Comparison of ENCODE assay signal across 8 mouse cellular contexts in genomic region chr10:127164631-127165353, GRCm38 (mm10). TPM values are rescaled to one million over a fixed set of nuclear protein-coding genes. Genes with fewer than 3 reads are reported as not detected.
A peak's percentile ranks its signal among the peaks of the same experiment; 100 is the strongest.
DNase-seq lines count a peak whose midpoint lies in the region; ATAC-seq and TF ChIP-seq lines count a peak whose summit lies in the region.

Gene B4galnt1, plus strand, starts transcription at chr10:127165225.

- peak; percentile 89 for ATAC-seq in limb, embryonic 14.5 days (ENCODE audit: low FRiP score, low read depth)
- peak; percentile 91 for ATAC-seq in midbrain, embryonic 15.5 days (replicated peaks)

- H3K9ac ChIP-seq in heart, adult 2 months (ENCODE audit: low read depth, low read length) = peak within 1 kb of the TSS; percentile 76
- H3K9ac ChIP-seq in limb, embryonic 14.5 days (ENCODE audit: low read depth, low read length, severe bottlenecking) = peak within 1 kb of the TSS; percentile 67
- peak within 1 kb of the TSS; percentile 97 for H3K9ac ChIP-seq in midbrain, embryonic 15.5 days

- TF ChIP-seq CTCF in heart, adult 2 months (IDR thresholded peaks at IDR 0.05) = no peak; the same call in 1 of the 2 replicates
- peak; percentile 77 for TF ChIP-seq CTCF in kidney, adult 2 months (conservative IDR thresholded peaks at IDR 0.05; ENCODE audit: insufficient read depth, insufficient read length, low read depth, low read length)

- peaks cover 72% of the 10 kb centered on the region for H3K27me3 ChIP-seq in embryonic facial prominence, embryonic 10.5 days (replicated peaks; ENCODE audit: low read depth, poor library complexity, severe bottlenecking)
- peaks cover 7% of the 10 kb centered on the region; the same call in 1 of the 2 replicates for H3K27me3 ChIP-seq in heart, adult 2 months (ENCODE audit: control insufficient read depth, insufficient read depth, low read length)
- peaks cover 2% of the 10 kb centered on the region; the same call in 1 of the 2 replicates for H3K27me3 ChIP-seq in kidney, adult 2 months (replicated peaks; ENCODE audit: control insufficient read depth, insufficient read depth, low read length)
- peaks cover 45% of the 10 kb centered on the region for H3K27me3 ChIP-seq in limb, embryonic 14.5 days (ENCODE audit: control insufficient read depth, insufficient read depth, low read length)
- H3K27me3 ChIP-seq in midbrain, embryonic 15.5 days (replicated peaks) = peaks cover 20% of the 10 kb centered on the region

- no peaks in the 10 kb centered on the region for H3K9me3 ChIP-seq in embryonic facial prominence, embryonic 10.5 days
- H3K9me3 ChIP-seq in limb, embryonic 14.5 days (ENCODE audit: control insufficient read depth, low read length) = no peaks in the 10 kb centered on the region
- H3K9me3 ChIP-seq in midbrain, embryonic 15.5 days = no peaks in the 10 kb centered on the region

- H3K4me3 ChIP-seq in embryonic facial prominence, embryonic 10.5 days = peak within 1 kb of the TSS; percentile 72
- H3K4me3 ChIP-seq in heart, adult 2 months = peak within 1 kb of the TSS; percentile 62
- peak within 1 kb of the TSS; percentile 60 for H3K4me3 ChIP-seq in kidney, adult 2 months (ENCODE audit: insufficient read depth, low read depth, low read length)
- H3K4me3 ChIP-seq in limb, embryonic 14.5 days (replicated peaks; ENCODE audit: low read length) = peak within 1 kb of the TSS; percentile 60
- peak within 1 kb of the TSS; percentile 93 for H3K4me3 ChIP-seq in midbrain, embryonic 15.5 days

- TF ChIP-seq EP300 in heart, adult 2 months (IDR thresholded peaks at IDR 0.05; ENCODE audit: insufficient read depth, low read depth, low read length) = no peak

- peak; percentile 47 for DNase-seq in 3T3-L1 (ENCODE audit: low read depth, low spot score)
- peak; percentile 83 for DNase-seq in adrenal gland, postnatal 10 days
- peak; percentile 89 for DNase-seq in embryonic facial prominence, embryonic 10.5 days (ENCODE audit: low spot score)
- peak; percentile 84 for DNase-seq in heart, adult 2 months
- DNase-seq in kidney, adult 2 months = peak; percentile 72
- DNase-seq in limb, embryonic 14.5 days (ENCODE audit: low spot score) = peak; percentile 73
- DNase-seq in spleen, adult 12 weeks (ENCODE audit: low spot score) = peak; percentile 79

- TF ChIP-seq POLR2A in heart, adult 2 months (IDR thresholded peaks at IDR 0.05; ENCODE audit: insufficient read depth, low read depth, low read length) = no peak
- no peak for TF ChIP-seq POLR2A in kidney, adult 2 months (IDR thresholded peaks at IDR 0.05; ENCODE audit: low read depth, low read length)
- no peak for TF ChIP-seq POLR2A in limb, embryonic 14.5 days (IDR thresholded peaks at IDR 0.05; ENCODE audit: borderline replicate concordance, extremely low read depth, insufficient read depth, insufficient read length)

- intact Hi-C loops in heart, adult 2 months (cut with DNase I) = loop anchor here (1.0 to 2.0 kb wide), 2 partner anchors 42 to 65 kb away; no protein-coding TSS in a partner anchor

- no peaks in the 10 kb centered on the region for H3K79me2 ChIP-seq in heart, adult 2 months (replicated peaks; ENCODE audit: control insufficient read depth, insufficient read depth, low read length)

- H3K4me1 ChIP-seq in embryonic facial prominence, embryonic 10.5 days = peaks cover 36% of the 10 kb centered on the region
- H3K4me1 ChIP-seq in heart, adult 2 months (ENCODE audit: control insufficient read depth, insufficient read depth, low read length) = peaks cover 3% of the 10 kb centered on the region; the same call in 1 of the 2 replicates
- peaks cover 2% of the 10 kb centered on the region; the same call in 1 of the 2 replicates for H3K4me1 ChIP-seq in kidney, adult 2 months (ENCODE audit: control insufficient read depth, insufficient read depth, low read length)
- no peaks in the 10 kb centered on the region; the same call in none of the 2 replicates for H3K4me1 ChIP-seq in limb, embryonic 14.5 days (ENCODE audit: control insufficient read depth, insufficient read depth, low read length)
- H3K4me1 ChIP-seq in midbrain, embryonic 15.5 days = peaks cover 22% of the 10 kb centered on the region

- H3K27ac ChIP-seq in embryonic facial prominence, embryonic 10.5 days (replicated peaks) = peak within 1 kb of the TSS; percentile 84
- peak within 1 kb of the TSS; percentile 62 for H3K27ac ChIP-seq in heart, adult 2 months
- peak within 1 kb of the TSS; percentile 5 for H3K27ac ChIP-seq in kidney, adult 2 months (ENCODE audit: insufficient read depth, low read depth, low read length)
- H3K27ac ChIP-seq in limb, embryonic 14.5 days (replicated peaks; ENCODE audit: low read depth, low read length) = no peak within 1 kb of the TSS
- H3K27ac ChIP-seq in midbrain, embryonic 15.5 days = peak within 1 kb of the TSS; percentile 91

- H3K36me3 ChIP-seq in embryonic facial prominence, embryonic 10.5 days (replicated peaks) = no peaks in the 10 kb centered on the region
- H3K36me3 ChIP-seq in heart, adult 2 months (ENCODE audit: control insufficient read depth, insufficient read depth, low read length) = no peaks in the 10 kb centered on the region
- H3K36me3 ChIP-seq in kidney, adult 2 months (ENCODE audit: control insufficient read depth, insufficient read depth, low read length) = no peaks in the 10 kb centered on the region
- H3K36me3 ChIP-seq in limb, embryonic 14.5 days (ENCODE audit: control insufficient read depth, insufficient read depth, low read length) = no peaks in the 10 kb centered on the region
- no peaks in the 10 kb centered on the region for H3K36me3 ChIP-seq in midbrain, embryonic 15.5 days (replicated peaks)

- 2% methylated on average over 52 of the region's 52 CpGs for WGBS in embryonic facial prominence, embryonic 10.5 days
- WGBS in heart, adult 2 months = 4% methylated on average over 52 of the region's 52 CpGs
- WGBS in kidney, adult 2 months = 4% methylated on average over 52 of the region's 52 CpGs
- 3% methylated on average over 46 of the region's 52 CpGs for WGBS in limb, embryonic 14.5 days
- 2% methylated on average over 52 of the region's 52 CpGs for WGBS in midbrain, embryonic 15.5 days

- H3K4me2 ChIP-seq in limb, embryonic 14.5 days (replicated peaks; ENCODE audit: low read depth, low read length, severe bottlenecking) = peak within 1 kb of the TSS; percentile 99
- H3K4me2 ChIP-seq in midbrain, embryonic 15.5 days = peak within 1 kb of the TSS; percentile 91

RNA-seq across cellular contexts. Expression of gene B4galnt1, which starts in this region (rescaled TPM):
- 10 to 100 TPM; 12.7 to 16.3 TPM for total RNA-seq in adrenal gland, postnatal 10 days (2021)
- polyA plus RNA-seq in embryonic facial prominence, embryonic 10.5 days (2016; fragmentation: Nextera tagmentation; extraction: Ambion mirVana) = 3.0 and 3.8 TPM in 2 replicates
- total RNA-seq in heart, adult 2 months (2021) = 1 to 10 TPM; 1.8 to 2.0 TPM
- polyA plus RNA-seq in heart, adult 2 months (2012; rRNA removed) = 4.0 and 9.5 TPM in 2 replicates
- 15.4 and 27.5 TPM in 2 replicates for polyA plus RNA-seq in kidney, adult 2 months (2012; rRNA removed)
- 12.1 and 15.0 TPM in 2 replicates for polyA plus RNA-seq in limb, embryonic 14.5 days (2012; rRNA removed)
- 10.8 and 11.8 TPM in 2 replicates for polyA plus RNA-seq in limb, embryonic 14.5 days (2014; fragmentation: Nextera tagmentation; extraction: Ambion mirVana)
- polyA plus RNA-seq in midbrain, embryonic 15.5 days (2015; fragmentation: Nextera tagmentation; extraction: Ambion mirVana) = 62.2 and 62.3 TPM in 2 replicates

Comparison
In these comparisons a context has a peak if more than half of its experiments do, and no peak if none do; other contexts are left out.
1. RNA of gene B4galnt1 (total RNA-seq): 12.7 to 16.3 TPM in adrenal gland, postnatal 10 days; 1.8 to 2.0 TPM in heart, adult 2 months; every median in the first group is over 4 times any median in the second.
2. Peak in every context shown above with its lines, with median percentiles within 50 percentile points of each other: DNase-seq, H3K4me3 ChIP-seq and H3K9ac ChIP-seq.